ENCODE assay signal across 15 mouse cellular contexts in the genomic region with DNA sequence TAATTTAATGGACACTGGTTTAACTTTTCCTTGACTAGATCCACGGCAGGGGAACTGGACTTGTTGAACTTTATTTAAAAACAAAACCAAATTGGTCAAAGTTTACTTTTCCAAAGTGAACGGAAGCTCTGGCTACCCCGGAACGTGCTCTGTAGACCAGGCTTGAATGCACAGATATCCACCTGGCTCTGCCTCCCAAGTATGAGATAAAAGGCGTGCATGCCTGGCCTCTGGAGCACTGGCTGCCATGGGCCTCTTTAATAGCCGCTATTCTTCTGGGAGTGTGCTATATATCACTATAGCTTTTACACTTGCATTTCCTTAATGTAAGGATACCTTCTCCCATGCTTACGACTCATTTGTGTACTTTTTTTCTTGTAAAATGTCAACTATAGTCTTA. TPM values are rescaled to one million over a fixed set of nuclear protein-coding genes. Genes with fewer than 3 reads are reported as not detected.
A peak's percentile ranks its signal among the peaks of the same experiment; 100 is the strongest.
DNase-seq lines count a peak whose midpoint lies in the region; ATAC-seq and TF ChIP-seq lines count a peak whose summit lies in the region.
"Had no signal": no experiment of that assay in that cellular context is flagged by ENCODE, and none has a peak within 500 bp of the region (broad histone marks: within the 10 kb centered on the region; RNA-seq: fewer than 3 reads in every experiment).

No protein-coding gene starts in this region.

- TF ChIP-seq RAD21 in MEL (IDR thresholded peaks at IDR 0.05; ENCODE audit: low read depth, low read length): no peak

- TF ChIP-seq CTCF in MEL (IDR thresholded peaks at IDR 0.05 in 2 of 3, conservative IDR thresholded peaks at IDR 0.05 in 1 of 3; ENCODE audit: control insufficient read depth in 1 of 3, insufficient read depth in 1 of 3, low read depth in 2 of 3, low read length in 3 of 3, poor library complexity in 1 of 3, severe bottlenecking in 1 of 3): no peak

- TF ChIP-seq POLR2A in MEL (IDR thresholded peaks at IDR 0.05; ENCODE audit: control insufficient read depth in 1 of 2, insufficient read depth in 1 of 2, low read depth in 1 of 2, low read length in 2 of 2, poor library complexity in 1 of 2): no peak

- H3K36me3 ChIP-seq in MEL (ENCODE audit: control insufficient read depth in 1 of 2, insufficient read depth in 2 of 2, low read length in 2 of 2): peaks cover 3 to 14% of the 10 kb centered on the region in 2 experiments
- H3K36me3 ChIP-seq in intestine, embryonic 15.5 days: peaks cover 4% of the 10 kb centered on the region; the same call in 1 of the 2 replicates
- peaks cover 20% of the 10 kb centered on the region; the same call in 1 of the 2 replicates for H3K36me3 ChIP-seq in liver, embryonic 12.5 days
- H3K36me3 ChIP-seq in liver, embryonic 16.5 days (ENCODE audit: control insufficient read depth, insufficient read depth): peaks cover 3% of the 10 kb centered on the region; the same call in 1 of the 2 replicates

- H3K27ac ChIP-seq in MEL (ENCODE audit: control insufficient read depth, low read depth, low read length): peak overlapping the region; percentile 36; the same call in 1 of the 2 replicates
- H3K27ac ChIP-seq in intestine, embryonic 15.5 days: no peak overlapping the region
- H3K27ac ChIP-seq in liver, embryonic 12.5 days: peak overlapping the region; percentile 71
- H3K27ac ChIP-seq in liver, embryonic 16.5 days (ENCODE audit: low read length): no peak overlapping the region
- H3K27ac ChIP-seq: embryonic facial prominence, embryonic 12.5 days; forebrain, embryonic 15.5 days; heart, embryonic 13.5 days had no signal

- H3K27me3 ChIP-seq in MEL (ENCODE audit: control insufficient read depth in 1 of 2, insufficient read depth in 2 of 2, low read length in 2 of 2): no peaks in the 10 kb centered on the region
- H3K27me3 ChIP-seq in intestine, embryonic 15.5 days (replicated peaks): no peaks in the 10 kb centered on the region
- H3K27me3 ChIP-seq in liver, embryonic 12.5 days (replicated peaks): no peaks in the 10 kb centered on the region
- no peaks in the 10 kb centered on the region for H3K27me3 ChIP-seq in liver, embryonic 16.5 days (ENCODE audit: control insufficient read depth, insufficient read depth, low read depth, low read length)
- H3K27me3 ChIP-seq: embryonic facial prominence, embryonic 12.5 days; forebrain, embryonic 15.5 days; heart, embryonic 13.5 days had no signal

- ATAC-seq in intestine, embryonic 15.5 days: peak; percentile 78
- ATAC-seq in liver, embryonic 12.5 days: peak; percentile 76
- ATAC-seq in liver, embryonic 16.5 days (ENCODE audit: low read depth): peak; percentile 75
- ATAC-seq: forebrain, embryonic 15.5 days had no signal

- DNase-seq in MEL (ENCODE audit: low read depth, low spot score): no peak
- DNase-seq in cerebellum, adult 11-12 months: no peak
- DNase-seq in right cerebral cortex, adult 18-20 months: no peak
- DNase-seq: adrenal gland, postnatal 10 days; cerebellum, adult 11 months; cerebellum, adult 9-10 months; cerebellum, postnatal 25 days; gastrocnemius, postnatal 36 days; heart, postnatal 36 days had no signal

- H3K4me2 ChIP-seq in intestine, embryonic 15.5 days (replicated peaks): no peak overlapping the region
- H3K4me2 ChIP-seq in liver, embryonic 12.5 days: peak overlapping the region; percentile 51
- peak overlapping the region; percentile 32; the same call in 1 of the 2 replicates for H3K4me2 ChIP-seq in liver, embryonic 16.5 days (ENCODE audit: low read depth, low read length)
- H3K4me2 ChIP-seq: embryonic facial prominence, embryonic 12.5 days; forebrain, embryonic 15.5 days; heart, embryonic 13.5 days had no signal

- WGBS in intestine, embryonic 15.5 days: 28% methylated on average over 7 of the region's 7 CpGs
- WGBS in liver, embryonic 12.5 days (ENCODE audit: insufficient replicate concordance): 27% methylated on average over 7 of the region's 7 CpGs
- WGBS in liver, embryonic 16.5 days (ENCODE audit: insufficient replicate concordance): 29% methylated on average over 7 of the region's 7 CpGs

- TF ChIP-seq EP300 in MEL (IDR thresholded peaks at IDR 0.05; ENCODE audit: low read depth in 1 of 2, low read length in 2 of 2): no peak

- H3K4me1 ChIP-seq in MEL (ENCODE audit: control insufficient read depth in 1 of 2, insufficient read depth in 2 of 2, low read length in 2 of 2): peaks cover 9 to 16% of the 10 kb centered on the region in 2 experiments; a peak in 3 of 4 replicates
- no peaks in the 10 kb centered on the region; the same call in 1 of the 2 replicates for H3K4me1 ChIP-seq in intestine, embryonic 15.5 days (replicated peaks)
- peaks cover 40% of the 10 kb centered on the region for H3K4me1 ChIP-seq in liver, embryonic 12.5 days
- peaks cover 16% of the 10 kb centered on the region for H3K4me1 ChIP-seq in liver, embryonic 16.5 days (ENCODE audit: control insufficient read depth, low read depth, low read length)
- H3K4me1 ChIP-seq: embryonic facial prominence, embryonic 12.5 days; forebrain, embryonic 15.5 days had no signal

- H3K4me3 ChIP-seq in MEL (ENCODE audit: control insufficient read depth in 1 of 2, insufficient read depth in 1 of 2, low read depth in 2 of 2, low read length in 2 of 2): no peak overlapping the region
- no peak overlapping the region for H3K4me3 ChIP-seq in intestine, embryonic 15.5 days (replicated peaks)
- no peak overlapping the region for H3K4me3 ChIP-seq in liver, embryonic 12.5 days
- H3K4me3 ChIP-seq in liver, embryonic 16.5 days (ENCODE audit: low read depth, low read length): no peak overlapping the region
- H3K4me3 ChIP-seq: embryonic facial prominence, embryonic 12.5 days; forebrain, embryonic 15.5 days; heart, embryonic 13.5 days had no signal

- H3K9me3 ChIP-seq in MEL (replicated peaks; ENCODE audit: insufficient read depth, low read length): no peaks in the 10 kb centered on the region
- no peaks in the 10 kb centered on the region for H3K9me3 ChIP-seq in intestine, embryonic 15.5 days
- no peaks in the 10 kb centered on the region for H3K9me3 ChIP-seq in liver, embryonic 12.5 days (replicated peaks)
- H3K9me3 ChIP-seq in liver, embryonic 16.5 days (replicated peaks; ENCODE audit: control insufficient read depth, low read length): no peaks in the 10 kb centered on the region
- H3K9me3 ChIP-seq: embryonic facial prominence, embryonic 12.5 days; forebrain, embryonic 15.5 days; heart, embryonic 13.5 days had no signal

- H3K9ac ChIP-seq in MEL (ENCODE audit: control insufficient read depth, low read depth, low read length, poor library complexity, severe bottlenecking): no peak overlapping the region
- no peak overlapping the region for H3K9ac ChIP-seq in intestine, embryonic 15.5 days
- H3K9ac ChIP-seq in liver, embryonic 12.5 days: no peak overlapping the region
- no peak overlapping the region for H3K9ac ChIP-seq in liver, embryonic 16.5 days (ENCODE audit: low read depth, low read length)
- H3K9ac ChIP-seq: embryonic facial prominence, embryonic 12.5 days; forebrain, embryonic 15.5 days; heart, embryonic 13.5 days had no signal

- H3K79me2 ChIP-seq in MEL (ENCODE audit: control insufficient read depth, insufficient read depth, low read length, poor library complexity): no peaks in the 10 kb centered on the region

TF ChIP-seq in MEL, 35 proteins besides CTCF, POLR2A, EP300 and RAD21:
- TF ChIP-seq MAX (IDR thresholded peaks at IDR 0.05; ENCODE audit: low read length) (no peak), ETS1 (IDR thresholded peaks at IDR 0.05; ENCODE audit: low read depth, low read length) (no peak), USF1 (IDR thresholded peaks at IDR 0.05; ENCODE audit: low read depth, low read length) (no peak), KAT2A (conservative IDR thresholded peaks at IDR 0.05; ENCODE audit: low read depth, low read length) (no peak), NRF1 (IDR thresholded peaks at IDR 0.05; ENCODE audit: insufficient read depth, low read depth, low read length, poor library complexity, severe bottlenecking) (no peak), GATA1 (IDR thresholded peaks at IDR 0.05; ENCODE audit: low read depth, low read length) (no peak), JUND (IDR thresholded peaks at IDR 0.05; ENCODE audit: low read depth, low read length) (no peak), USF2 (IDR thresholded peaks at IDR 0.05; ENCODE audit: borderline replicate concordance in 1 of 2, insufficient read depth in 1 of 2, low read depth in 1 of 2, low read length in 2 of 2) (no peak), MAZ (IDR thresholded peaks at IDR 0.05; ENCODE audit: low read depth, low read length) (no peak), UBTF (IDR thresholded peaks at IDR 0.05; ENCODE audit: borderline replicate concordance, insufficient read depth, low read depth, low read length) (no peak), CHD1 (IDR thresholded peaks at IDR 0.05; ENCODE audit: low read depth, low read length) (no peak), CHD2 (IDR thresholded peaks at IDR 0.05; ENCODE audit: low read length) (no peak)

RNA-seq across cellular contexts. Expression of gene Zdhhc20, which starts 43.5 kb away (rescaled TPM):
- 4.6 and 5.9 TPM in 2 replicates for total RNA-seq in MEL (2012; rRNA removed)
- 10 to 100 TPM in 1 of 2 experiments, not detected in 1; 11.4 TPM for polyA plus RNA-seq in MEL (2012; ENCODE audit: insufficient read depth in 1 of 2, insufficient read length in 2 of 2, low read depth in 1 of 2, low replicate concordance in 2 of 2, missing spikeins in 1 of 2)
- polyA plus RNA-seq in intestine, embryonic 15.5 days (2015; fragmentation: Nextera tagmentation; extraction: Ambion mirVana): 55.3 and 61.6 TPM in 2 replicates
- 17.5 and 18.4 TPM in 2 replicates for polyA plus RNA-seq in liver, embryonic 12.5 days (2016; fragmentation: Nextera tagmentation; extraction: Ambion mirVana)
- polyA plus RNA-seq in liver, embryonic 16.5 days (2015; fragmentation: Nextera tagmentation; extraction: Ambion mirVana): 12.5 and 12.7 TPM in 2 replicates

Comparison
In these comparisons a context has a peak if more than half of its experiments do, and no peak if none do; other contexts are left out.
1. H3K27ac ChIP-seq: peak in MEL (single experiment) and liver, embryonic 12.5 days (single experiment); none in intestine, embryonic 15.5 days (single experiment) and liver, embryonic 16.5 days (single experiment).
2. Peak in every context shown above with its lines, with median percentiles within 50 percentile points of each other: ATAC-seq.